Mouse (Mus musculus): ENCODE measurements around the gene Mtrex.

Gene Mtrex

GRCm38 (mm10) chr13:112832589-112832988 lies 94.6 kb downstream of the Mtrex start:
- in situ Hi-C loops (cut with MboI, MseI), result no loop called here

- in situ Hi-C loops (cut with MboI, MseI), result no loop called here
Measured at GRCm38 (mm10) chr13:112829619-112830018, 97.6 kb downstream of the Mtrex start.

- in situ Hi-C loops (cut with MboI, MseI), result no loop called here
Measured at GRCm38 (mm10) chr13:112825479-112825878, 101.7 kb downstream of the Mtrex start.

- in situ Hi-C loops (cut with MboI, MseI), result no loop called here
Measured at GRCm38 (mm10) chr13:112823911-112824648, 103.1 kb downstream of the Mtrex start.

- in situ Hi-C loops (cut with MboI, MseI), result no loop called here
Measured at GRCm38 (mm10) chr13:112823236-112823910, 103.8 kb downstream of the Mtrex start.

- in situ Hi-C loops (cut with MboI, MseI), result no loop called here
Measured at GRCm38 (mm10) chr13:112822413-112822812, 104.8 kb downstream of the Mtrex start.

GRCm38 (mm10) chr13:112818125-112818524 lies 109.1 kb downstream of the Mtrex start:
- in situ Hi-C loops (cut with MboI, MseI), result no loop called here

Measured in regulatory T cell (primary cell).